Mouse (Mus musculus): ENCODE results near the gene Nap1l2. TPM values are rescaled to one million over a fixed set of nuclear protein-coding genes. Genes with fewer than 3 reads are reported as not detected.
"Not testable (repeated sequence)": the region's sequence is repeated elsewhere in the genome, so short reads cannot be mapped to it uniquely, and the experiment has no call there.

Nap1l2 gene
- total RNA-seq (2021) = under 1 TPM in 1 of 2 experiments, not detected in 1; 0.10 TPM

DNA sequence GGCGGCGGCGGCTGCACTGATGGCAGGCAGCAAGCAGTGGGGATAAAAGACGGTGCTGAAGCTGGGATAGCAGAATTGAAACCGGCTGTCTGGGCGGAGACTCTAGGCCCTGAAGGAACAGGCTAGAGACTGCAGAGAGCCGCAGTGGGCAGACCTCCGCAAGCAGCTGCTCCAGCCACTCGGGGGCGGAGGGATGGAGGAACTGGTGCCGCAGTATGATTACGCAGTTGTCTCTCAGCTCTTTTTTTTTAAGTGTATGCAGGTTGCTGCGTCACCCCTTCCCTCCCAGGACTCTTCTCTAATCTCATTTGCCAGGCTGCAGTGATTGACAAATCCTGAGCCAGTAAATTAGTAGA lies at the start of gene Nap1l2:
Gene Nap1l2 (minus strand): TSS at position 210 of the 356 bp plus-strand sequence.
- DNase-seq = peak; percentile 7
- intact Hi-C loops (cut with DNase I) = no loop called here

DNA sequence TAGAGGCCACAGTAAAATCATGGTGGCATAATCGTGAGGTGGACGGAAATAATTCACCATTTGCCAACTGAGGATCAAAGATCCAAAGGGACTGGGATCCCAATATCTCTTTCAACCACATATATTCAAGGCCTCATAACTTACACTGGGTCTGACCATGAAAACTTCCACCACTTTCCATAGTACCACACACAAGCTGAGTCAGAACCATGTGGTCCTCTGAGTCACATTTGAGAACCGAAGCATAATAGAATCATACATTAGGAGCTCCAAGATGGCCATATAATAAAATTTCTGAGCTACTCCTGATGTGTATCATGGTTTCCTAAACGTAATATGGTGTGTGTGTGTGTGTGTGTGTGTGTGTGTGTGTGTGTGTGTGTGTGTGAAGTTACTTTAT lies 28.8 kb upstream of the Nap1l2 start:
- no peak for DNase-seq
- intact Hi-C loops (cut with DNase I) = no loop called here

GRCm38 (mm10) chrX:103186829-103187228 lies 389 bp upstream of the Nap1l2 start:
- intact Hi-C loops (cut with DNase I) = no loop called here
- DNase-seq = no peak

DNA sequence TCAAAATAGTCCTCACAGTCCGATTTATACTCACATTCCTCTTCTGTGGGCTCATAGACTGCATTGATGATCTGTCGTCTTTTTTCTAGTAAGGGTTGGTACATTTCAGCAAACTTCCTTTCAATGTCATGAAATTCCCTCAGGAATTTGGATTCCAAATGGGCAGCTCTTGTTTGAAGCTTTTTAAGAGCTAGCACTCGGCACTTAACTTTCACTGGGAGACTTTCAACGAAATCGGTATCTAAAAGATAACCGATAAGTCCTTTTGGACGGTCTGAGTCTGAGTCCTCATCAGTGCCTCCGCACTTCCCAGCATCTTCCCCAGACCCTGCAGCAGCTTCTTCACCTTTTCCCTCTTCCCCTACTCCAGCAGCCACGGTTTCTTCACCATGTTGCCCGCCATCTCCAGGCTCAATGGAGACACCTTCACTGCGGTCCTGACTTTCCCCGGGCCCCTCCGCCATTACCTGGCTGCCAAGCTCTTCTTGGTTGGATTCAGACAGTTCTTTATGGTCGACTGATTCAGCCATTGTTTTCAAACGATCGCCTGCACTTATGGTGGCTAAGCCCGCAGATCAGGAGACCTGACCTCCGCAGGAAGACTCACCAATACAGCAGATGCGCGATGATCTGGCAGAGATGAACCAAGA lies 534 bp downstream of the Nap1l2 start:
- intact Hi-C loops (cut with DNase I) = no loop called here
- no peak for DNase-seq

- peak in 1 of 2 experiments; percentile 3 for DNase-seq
- intact Hi-C loops (cut with DNase I) = no loop called here
These were observed 2.9 kb downstream of the Nap1l2 start for GRCm38 (mm10) chrX:103183536-103183935.

DNA sequence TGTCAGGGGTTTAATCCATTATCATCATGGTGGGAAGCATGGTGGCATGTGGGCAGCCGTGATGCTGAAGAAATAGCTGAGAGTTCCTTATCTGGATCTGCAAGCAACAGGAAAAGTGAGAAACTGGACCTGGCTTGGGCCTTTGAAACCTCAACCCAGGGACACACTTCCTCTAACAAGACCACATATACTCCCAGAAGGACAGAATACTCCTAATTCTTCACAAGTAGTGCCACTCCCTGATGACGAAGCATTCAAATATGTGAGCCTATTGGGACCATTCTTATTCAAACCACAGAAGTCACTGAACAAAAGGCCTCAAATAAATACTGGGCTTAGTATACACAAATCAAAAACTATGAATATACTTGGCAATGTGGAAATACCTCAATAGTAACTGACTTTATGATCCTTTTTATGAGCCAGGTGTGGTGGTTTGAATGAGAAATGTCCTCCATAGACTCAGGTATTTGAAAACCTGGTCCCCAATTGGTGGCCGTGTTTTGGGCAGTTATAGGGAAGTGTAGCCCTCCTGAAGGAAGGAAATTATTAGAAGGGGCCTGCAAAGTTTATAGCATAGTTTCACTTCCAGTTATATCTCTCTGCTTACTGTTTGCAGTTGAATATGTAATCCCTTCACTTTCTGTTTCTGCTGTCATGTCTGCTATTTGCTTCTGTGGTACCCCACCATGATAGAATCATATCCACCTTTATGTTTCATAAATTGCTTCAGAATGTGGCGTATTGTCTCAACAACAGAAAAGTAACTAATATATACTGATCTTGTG lies 6.5 kb downstream of the Nap1l2 start:
- no peak for DNase-seq
- intact Hi-C loops (cut with DNase I) = no loop called here

GRCm38 (mm10) chrX:103164948-103165605 lies 21.4 kb downstream of the Nap1l2 start:
- DNase-seq; intact Hi-C loops (cut with DNase I): not testable (repeated sequence)

- intact Hi-C loops (cut with DNase I) = no loop called here
- DNase-seq = no peak
These were observed 30.3 kb downstream of the Nap1l2 start for GRCm38 (mm10) chrX:103156134-103156533.

DNA sequence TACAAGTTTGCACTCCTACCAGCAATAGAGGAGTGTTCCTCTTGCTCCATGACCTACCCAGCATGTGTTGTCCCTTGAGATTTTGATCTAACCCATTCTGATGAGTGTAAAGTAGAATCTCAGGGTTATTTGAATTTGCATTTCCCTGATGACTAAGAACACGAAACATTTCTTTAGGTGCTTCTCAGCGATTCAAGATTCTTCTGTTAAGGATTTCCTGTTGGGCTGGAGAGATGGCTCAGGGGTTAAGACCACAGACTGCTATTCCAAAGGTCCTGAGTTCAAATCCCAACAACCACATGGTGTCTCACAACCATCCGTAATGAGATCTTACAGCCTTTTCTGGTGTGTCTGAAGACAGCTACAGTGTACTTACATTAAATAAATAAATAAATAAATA lies 47.9 kb downstream of the Nap1l2 start:
- intact Hi-C loops (cut with DNase I) = no loop called here
- no peak for DNase-seq

Other genes starting within 250 kb of the Nap1l2 start
- gene Cdx4, start 134.8 kb upstream of the Nap1l2 start, total RNA-seq (2021) = not detected
- 1 to 10 TPM; 1.2 to 1.3 TPM for gene Chic1, start 169.8 kb upstream of the Nap1l2 start, total RNA-seq (2021)
- not detected for gene Tsx, start 227.8 kb upstream of the Nap1l2 start, total RNA-seq (2021)
- not detected for gene Gm26992, start 235.4 kb upstream of the Nap1l2 start, total RNA-seq (2021)